Mouse (Mus musculus) hematopoietic multipotent progenitor cell, adult 10-12 weeks (in vitro differentiated cells): ENCODE data around the gene Olfr48. TPM values are rescaled to one million over a fixed set of nuclear protein-coding genes. Genes with fewer than 3 reads are reported as not detected.

ENCODE experiments used
- polyA plus RNA-seq: library from polyadenylated mRNA; stranded (reverse); fragments of >175 nt; gene quantifications from 2 replicates; pipeline ENCODE4 v1.2.3, GENCODE M21; 2012; ENCODE audit warnings: low replicate concordance

Olfr48 gene
- polyA plus RNA-seq, result 0.05 TPM in 1 of 2 replicates, not detected in the other

GRCm38 (mm10) chr2:89848105-89848504 is at the start of gene Olfr48:
Olfr48 (minus strand) TSS chr2:89848205.

DNA sequence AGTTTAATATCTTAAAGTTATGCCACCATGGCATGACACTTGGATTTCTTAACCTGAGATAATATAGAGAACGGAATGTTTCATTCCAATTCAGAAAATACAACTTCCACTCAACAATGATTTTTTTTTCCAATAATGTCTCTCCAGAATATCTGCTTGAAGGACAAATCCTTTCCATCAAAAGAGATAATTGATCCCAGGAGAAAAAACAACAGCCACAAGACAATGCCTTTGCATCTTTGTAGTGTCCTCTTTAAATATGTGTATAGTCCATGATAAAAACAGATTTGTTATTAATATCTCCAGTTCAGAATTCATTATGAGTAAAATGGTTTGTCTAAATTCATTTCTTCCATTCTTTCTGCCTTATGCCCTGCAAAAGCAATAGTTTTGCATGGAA is 30.1 kb upstream of the Olfr48 start, which contains the start of gene Olfr1257:
Olfr1257 (plus strand) TSS at position 301 of the 400 bp plus-strand sequence.

DNA sequence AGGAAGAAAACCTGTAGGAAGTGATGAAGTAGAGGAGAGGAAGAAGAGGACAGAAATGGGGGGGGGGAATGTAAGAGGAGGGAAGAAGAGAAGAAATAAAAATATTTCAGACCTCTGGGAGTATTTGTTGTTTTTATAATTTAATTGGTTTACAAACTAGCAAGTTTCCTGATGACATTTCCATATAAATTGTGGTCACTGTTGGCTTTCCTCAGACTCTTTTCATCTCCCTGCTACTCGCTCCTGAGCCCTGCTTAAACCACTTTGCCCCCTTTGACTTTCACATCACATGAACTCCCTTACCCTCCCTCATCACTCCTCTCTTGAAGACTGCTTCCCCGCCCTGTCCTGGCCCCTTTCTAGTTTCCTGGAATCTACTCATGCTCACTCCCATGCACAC is 6.5 kb downstream of the Olfr48 start, which contains the start of gene Olfr1256:
Olfr1256 (minus strand) TSS at position 101 of the 400 bp plus-strand sequence.

DNA sequence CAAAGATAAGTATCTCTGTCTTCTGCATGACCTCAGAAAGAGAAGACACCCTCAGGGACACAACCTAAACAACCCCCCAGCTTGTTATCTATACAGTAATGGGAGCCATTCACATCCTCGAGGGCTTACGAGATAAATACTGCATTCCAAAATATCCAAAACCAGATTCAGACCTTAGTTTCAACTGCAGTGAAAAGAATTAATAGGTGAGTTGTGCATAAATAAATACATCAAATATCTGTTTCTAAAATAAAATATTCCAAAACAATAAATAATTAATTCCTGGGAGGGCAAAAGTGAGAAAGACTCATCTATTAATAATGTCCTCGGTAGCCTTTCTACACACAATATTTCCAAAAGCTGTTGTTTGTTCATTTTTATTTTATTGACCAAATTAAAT is 36.3 kb downstream of the Olfr48 start, which contains the start of gene Olfr1255:
Olfr1255 (plus strand) TSS at position 301 of the 400 bp plus-strand sequence.

DNA sequence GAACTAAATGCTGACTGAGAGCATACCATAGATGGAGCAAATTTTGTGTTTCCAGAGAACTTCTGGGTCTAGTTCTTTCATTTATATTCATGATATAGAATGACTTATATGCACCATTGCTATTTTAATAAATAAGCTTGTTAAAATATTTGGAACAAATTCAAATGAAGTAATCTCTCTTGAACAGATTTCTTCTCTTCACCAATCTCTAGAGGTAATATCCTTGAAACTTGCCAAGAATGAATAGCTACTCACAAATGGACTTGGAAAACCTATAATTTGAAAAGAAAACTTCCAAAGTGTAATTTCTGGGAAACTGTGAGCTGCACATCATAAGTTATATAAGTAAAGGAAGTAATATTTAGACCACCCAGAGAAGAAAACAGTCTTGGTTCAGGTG is 54.5 kb downstream of the Olfr48 start, which contains the start of gene Olfr1254:
Olfr1254 (minus strand) TSS at position 101 of the 400 bp plus-strand sequence.

Other genes starting within 250 kb of the Olfr48 start
- not detected in 2 replicates for gene Olfr1247, start 234.1 kb downstream of the Olfr48 start, polyA plus RNA-seq
- gene Olfr1248, start 230.0 kb downstream of the Olfr48 start, polyA plus RNA-seq, result not detected in 2 replicates
- gene Olfr1249, start 213.2 kb downstream of the Olfr48 start, polyA plus RNA-seq, result 0.05 TPM in 1 of 2 replicates, not detected in the other
- not detected in 2 replicates for gene Olfr1250, start 186.7 kb downstream of the Olfr48 start, polyA plus RNA-seq
- gene Olfr1251, start 176.3 kb downstream of the Olfr48 start, polyA plus RNA-seq, result not detected in 2 replicates
- gene Olfr1252, start 123.2 kb downstream of the Olfr48 start, polyA plus RNA-seq, result not detected in 2 replicates
- not detected in 2 replicates for gene Olfr1253, start 91.1 kb downstream of the Olfr48 start, polyA plus RNA-seq
- gene Olfr1254, start 54.6 kb downstream of the Olfr48 start, polyA plus RNA-seq, result not detected in 2 replicates
- gene Olfr1255, start 36.2 kb downstream of the Olfr48 start, polyA plus RNA-seq, result not detected in 2 replicates
- not detected in 2 replicates for gene Olfr1256, start 6.7 kb downstream of the Olfr48 start, polyA plus RNA-seq
- 0.04 TPM in 1 of 2 replicates, not detected in the other for gene Olfr1257, start 30.2 kb upstream of the Olfr48 start, polyA plus RNA-seq
- not detected in 2 replicates for gene Olfr1258, start 79.1 kb upstream of the Olfr48 start, polyA plus RNA-seq
- not detected in 2 replicates for gene Olfr1259, start 100.5 kb upstream of the Olfr48 start, polyA plus RNA-seq
- not detected in 2 replicates for gene Olfr1260, start 126.1 kb upstream of the Olfr48 start, polyA plus RNA-seq
- gene Olfr1261, start 143.0 kb upstream of the Olfr48 start, polyA plus RNA-seq, result not detected in 2 replicates
- not detected in 2 replicates for gene Olfr1262, start 151.9 kb upstream of the Olfr48 start, polyA plus RNA-seq
- gene Olfr1263, start 163.9 kb upstream of the Olfr48 start, polyA plus RNA-seq, result not detected in 2 replicates
- not detected in 2 replicates for gene Olfr1264, start 177.4 kb upstream of the Olfr48 start, polyA plus RNA-seq
- gene Olfr1265, start 187.1 kb upstream of the Olfr48 start, polyA plus RNA-seq, result not detected in 2 replicates
- not detected in 2 replicates for gene Olfr140, start 215.4 kb upstream of the Olfr48 start, polyA plus RNA-seq